Mouse (Mus musculus): ENCODE measurements around the gene Zfand3. TPM values are rescaled to one million over a fixed set of nuclear protein-coding genes. Genes with fewer than 3 reads are reported as not detected.
A peak's percentile ranks its signal among the peaks of the same experiment; 100 is the strongest.

Zfand3 gene
- total and polyA plus RNA-seq, 3 experiments = 23.2 to 44.0 (median 23.5) TPM

GRCm38 (mm10) chr17:30253028-30253427, 248.5 kb downstream of the Zfand3 start:
- dilution Hi-C loops (cut with MboI; ENCODE audit: extremely low pct_ligation_motif_present, extremely low pct_unique_long_range_greater_than_20kb, low sequenced_read_pairs) = no loop called here
- no peak overlapping the region for H3K4me3 ChIP-seq (replicated peaks in 1 of 3; ENCODE audit: low read depth in 2 of 3, low read length in 2 of 3, poor library complexity in 1 of 3)
- DNase-seq (ENCODE audit: extremely low read depth) = no peak
- in situ Hi-C loops (cut with MboI; ENCODE audit: low pct_ligation_motif_present, low pct_unique_long_range_greater_than_20kb, low sequenced_read_pairs) = no loop called here
- no peaks in the 10 kb centered on the region for H3K9me3 ChIP-seq (replicated peaks; ENCODE audit: low read length)
- H3K79me2 ChIP-seq (replicated peaks; ENCODE audit: control insufficient read depth, extremely low read depth, insufficient read depth, poor library complexity, severe bottlenecking) = no peaks in the 10 kb centered on the region
- no peak overlapping the region for H3K27ac ChIP-seq (ENCODE audit: insufficient read depth, low read depth)
- peaks cover 2 to 10% of the 10 kb centered on the region in 2 experiments; a peak in 2 of 4 replicates for H3K4me1 ChIP-seq (ENCODE audit: control insufficient read depth in 1 of 2, insufficient read depth in 2 of 2)
- no peak overlapping the region for H3K9ac ChIP-seq (ENCODE audit: insufficient read depth, low read depth)
- no peak overlapping the region for H3K4me2 ChIP-seq (ENCODE audit: insufficient read depth, low read depth, poor library complexity, severe bottlenecking)
- no peak for TF ChIP-seq EP300 (IDR thresholded peaks at IDR 0.05; ENCODE audit: low read length)
- TF ChIP-seq ZNF384 (IDR thresholded peaks at IDR 0.05; ENCODE audit: low read depth, low read length) = peak; percentile 22; the same call in 1 of the 2 replicates
- TF ChIP-seq POLR2A (IDR thresholded peaks at IDR 0.05; ENCODE audit: low read depth, low read length) = no peak
- H3K36me3 ChIP-seq (replicated peaks in 1 of 2; ENCODE audit: control insufficient read depth in 1 of 2, insufficient read depth in 1 of 2, low read length in 1 of 2) = peaks cover 0 to 34% of the 10 kb centered on the region in 2 experiments
- no peaks in the 10 kb centered on the region for H3K27me3 ChIP-seq (replicated peaks)

GRCm38 (mm10) chr17:30253924-30254323, 249.4 kb downstream of the Zfand3 start:
- H3K4me3 ChIP-seq (replicated peaks in 1 of 3; ENCODE audit: low read depth in 2 of 3, low read length in 2 of 3, poor library complexity in 1 of 3) = no peak overlapping the region
- dilution Hi-C loops (cut with MboI; ENCODE audit: extremely low pct_ligation_motif_present, extremely low pct_unique_long_range_greater_than_20kb, low sequenced_read_pairs) = no loop called here
- no peaks in the 10 kb centered on the region for H3K9me3 ChIP-seq (replicated peaks; ENCODE audit: low read length)
- TF ChIP-seq ZNF384 (IDR thresholded peaks at IDR 0.05; ENCODE audit: low read depth, low read length) (no peak), RAD21 (IDR thresholded peaks at IDR 0.05; ENCODE audit: low read depth, low read length) (no peak), TCF12 (IDR thresholded peaks at IDR 0.05; ENCODE audit: low read depth, low read length) (no peak), E2F4 (IDR thresholded peaks at IDR 0.05; ENCODE audit: insufficient replicate concordance, low read depth, low read length) (no peak), MAFK (IDR thresholded peaks at IDR 0.05; ENCODE audit: insufficient replicate concordance, low read length) (no peak), CHD1 (IDR thresholded peaks at IDR 0.05; ENCODE audit: low read depth, low read length) (no peak), TBP (conservative IDR thresholded peaks at IDR 0.05; ENCODE audit: low read depth, low read length) (no peak), CTCF (conservative IDR thresholded peaks at IDR 0.05 in 1 of 2, IDR thresholded peaks at IDR 0.05 in 1 of 2; ENCODE audit: low read depth in 2 of 2, low read length in 2 of 2) (no peak), USF2 (conservative IDR thresholded peaks at IDR 0.05; ENCODE audit: low read depth, low read length) (no peak), MYC (IDR thresholded peaks at IDR 0.05; ENCODE audit: low read depth, low read length) (no peak), MEF2A (IDR thresholded peaks at IDR 0.05; ENCODE audit: borderline replicate concordance, low read depth, low read length) (no peak), RCOR1 (conservative IDR thresholded peaks at IDR 0.05; ENCODE audit: low read depth, low read length) (no peak), NRF1 (IDR thresholded peaks at IDR 0.05; ENCODE audit: low read depth, low read length) (no peak), ZC3H11A (IDR thresholded peaks at IDR 0.05; ENCODE audit: low read depth, low read length) (no peak), HCFC1 (IDR thresholded peaks at IDR 0.05; ENCODE audit: low read depth, low read length) (no peak), SMC3 (IDR thresholded peaks at IDR 0.05; ENCODE audit: low read depth, low read length) (no peak), MAZ (IDR thresholded peaks at IDR 0.05; ENCODE audit: low read depth, low read length) (no peak), BHLHE40 (IDR thresholded peaks at IDR 0.05; ENCODE audit: low read depth, low read length) (no peak), NELFE (IDR thresholded peaks at IDR 0.05; ENCODE audit: low read depth, low read length) (no peak)
- H3K9ac ChIP-seq (ENCODE audit: insufficient read depth, low read depth) = no peak overlapping the region
- peaks cover 0 to 32% of the 10 kb centered on the region in 2 experiments for H3K36me3 ChIP-seq (replicated peaks in 1 of 2; ENCODE audit: control insufficient read depth in 1 of 2, insufficient read depth in 1 of 2, low read length in 1 of 2)
- in situ Hi-C loops (cut with MboI; ENCODE audit: low pct_ligation_motif_present, low pct_unique_long_range_greater_than_20kb, low sequenced_read_pairs) = no loop called here
- no peaks in the 10 kb centered on the region for H3K27me3 ChIP-seq (replicated peaks)
- no peak overlapping the region for H3K4me2 ChIP-seq (ENCODE audit: insufficient read depth, low read depth, poor library complexity, severe bottlenecking)
- H3K79me2 ChIP-seq (replicated peaks; ENCODE audit: control insufficient read depth, extremely low read depth, insufficient read depth, poor library complexity, severe bottlenecking) = no peaks in the 10 kb centered on the region
- no peak for DNase-seq (ENCODE audit: extremely low read depth)
- no peak overlapping the region for H3K27ac ChIP-seq (ENCODE audit: insufficient read depth, low read depth)
- peaks cover 2 to 11% of the 10 kb centered on the region in 2 experiments; a peak in 3 of 4 replicates for H3K4me1 ChIP-seq (ENCODE audit: control insufficient read depth in 1 of 2, insufficient read depth in 2 of 2)
